Mouse (Mus musculus): Measurements from ENCODE around the gene Clmn.

DNA sequence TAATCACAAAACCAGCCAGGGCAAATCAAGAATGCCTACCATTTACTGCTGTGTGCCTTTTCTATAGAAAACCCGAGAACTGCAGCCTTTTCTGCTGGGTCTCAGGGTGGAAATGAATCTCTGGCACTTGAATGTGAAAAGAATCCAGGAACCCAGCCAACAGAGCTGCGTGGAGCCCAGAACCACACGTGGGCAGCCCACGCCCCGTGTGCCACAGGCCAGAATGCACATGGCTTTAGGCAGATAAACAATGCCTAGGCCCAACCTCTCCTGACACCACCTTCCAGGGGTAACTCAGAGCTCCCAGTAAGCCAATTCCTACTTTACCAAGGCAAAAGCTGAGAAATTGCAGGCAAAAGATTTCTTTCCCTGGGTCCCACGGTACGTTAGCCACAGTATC lies 5.7 kb downstream of the Clmn start:
- TF ChIP-seq CTCF (conservative IDR thresholded peaks at IDR 0.05; ENCODE audit: low read length) (no peak), NANOG (IDR thresholded peaks at IDR 0.05; ENCODE audit: borderline replicate concordance, low read length) (no peak), POU5F1 (IDR thresholded peaks at IDR 0.05; ENCODE audit: borderline replicate concordance, low read length) (no peak)

Data from E14TG2a.4 (cell line).